Mouse (Mus musculus) induced T-regulatory cell, adult 2 months (primary cell): ENCODE measurements around the gene 1600002K03Rik.
"Not testable (repeated sequence)": the region's sequence is repeated elsewhere in the genome, so short reads cannot be mapped to it uniquely, and the experiment has no call there.

Source experiments
- DNase-seq: peaks from one replicate; pipeline ENCODE4 v3.0.0-alpha.2; 2012; ENCODE audit warnings: low read depth

Gene 1600002K03Rik

GRCm38 (mm10) chr10:80153713-80154112, 19.0 kb upstream of the 1600002K03Rik start:
- no peak for DNase-seq

- DNase-seq: no peak
Observed at GRCm38 (mm10) chr10:80154384-80154783, 18.4 kb upstream of the 1600002K03Rik start.

GRCm38 (mm10) chr10:80155277-80155676, 17.5 kb upstream of the 1600002K03Rik start:
- DNase-seq: no peak

- no peak for DNase-seq
Observed at GRCm38 (mm10) chr10:80156002-80156751, 16.6 kb upstream of the 1600002K03Rik start.

GRCm38 (mm10) chr10:80156752-80157053, 16.0 kb upstream of the 1600002K03Rik start:
- DNase-seq: no peak

- DNase-seq: no peak
Observed at GRCm38 (mm10) chr10:80157141-80157929, 15.4 kb upstream of the 1600002K03Rik start.

GRCm38 (mm10) chr10:80158307-80158986, 14.3 kb upstream of the 1600002K03Rik start:
- DNase-seq: peak; percentile 88

GRCm38 (mm10) chr10:80159021-80159560, 13.7 kb upstream of the 1600002K03Rik start:
- DNase-seq: no peak

- peak; percentile 100 for DNase-seq
Observed at GRCm38 (mm10) chr10:80159561-80160454, 12.9 kb upstream of the 1600002K03Rik start.

GRCm38 (mm10) chr10:80160455-80161371, 12.0 kb upstream of the 1600002K03Rik start:
- DNase-seq: peak; percentile 85

- DNase-seq: peak; percentile 57
Observed at GRCm38 (mm10) chr10:80161522-80162242, 11.1 kb upstream of the 1600002K03Rik start.

- DNase-seq: no peak
Observed at GRCm38 (mm10) chr10:80162243-80162608, 10.5 kb upstream of the 1600002K03Rik start.

GRCm38 (mm10) chr10:80162716-80163299, 9.9 kb upstream of the 1600002K03Rik start:
- no peak for DNase-seq

GRCm38 (mm10) chr10:80163721-80164120, 9.0 kb upstream of the 1600002K03Rik start:
- DNase-seq: no peak

- no peak for DNase-seq
Observed at GRCm38 (mm10) chr10:80164161-80164997, 8.4 kb upstream of the 1600002K03Rik start.

- peak; percentile 97 for DNase-seq
Observed at GRCm38 (mm10) chr10:80164998-80165344, 7.8 kb upstream of the 1600002K03Rik start.

- DNase-seq: no peak
Observed at GRCm38 (mm10) chr10:80165392-80166128, 7.2 kb upstream of the 1600002K03Rik start, which contains the start of gene Cirbp. Gene Cirbp, plus strand, starts transcription at chr10:80165985.

GRCm38 (mm10) chr10:80166136-80166535, 6.6 kb upstream of the 1600002K03Rik start:
- not testable (repeated sequence) for DNase-seq
